Comparison of ENCODE assay signal across 9 mouse cellular contexts in genomic region chr11:119127147-119127546, GRCm38 (mm10). TPM values are rescaled to one million over a fixed set of nuclear protein-coding genes. Genes with fewer than 3 reads are reported as not detected.
DNase-seq lines count a peak whose midpoint lies in the region; ATAC-seq and TF ChIP-seq lines count a peak whose summit lies in the region.
"Had no signal": no experiment of that assay in that cellular context is flagged by ENCODE, and none has a peak within 500 bp of the region (broad histone marks: within the 10 kb centered on the region; RNA-seq: fewer than 3 reads in every experiment).

No protein-coding gene starts in this region.

- no peaks in the 10 kb centered on the region for H3K36me3 ChIP-seq in liver, adult 2 months (ENCODE audit: control insufficient read depth, insufficient read depth, low read length)
- no peaks in the 10 kb centered on the region for H3K36me3 ChIP-seq in liver, embryonic 12.5 days
- H3K36me3 ChIP-seq in embryonic facial prominence, embryonic 13.5 days = no peaks in the 10 kb centered on the region
- H3K36me3 ChIP-seq in neural tube, embryonic 13.5 days = no peaks in the 10 kb centered on the region

- TF ChIP-seq CTCF in liver, adult 2 months (IDR thresholded peaks at IDR 0.05; ENCODE audit: low read depth, low read length) = no peak

- peak; percentile 88 for DNase-seq in liver, adult 2 months (ENCODE audit: extremely low read depth, low read depth, low spot score)
- DNase-seq in kidney, postnatal 14 days = peak; percentile 56
- no peak for DNase-seq in cerebellum, adult 9-10 months
- no peak for DNase-seq in frontal cortex, adult 2 months (ENCODE audit: extremely low spot score in 1 of 2, low spot score in 1 of 2)
- DNase-seq in cerebellum, adult 18-20 months = no peak

- peak overlapping the region; percentile 39; the same call in 1 of the 2 replicates for H3K9ac ChIP-seq in liver, adult 2 months (ENCODE audit: low read depth, low read length)
- H3K9ac ChIP-seq in liver, embryonic 12.5 days = no peak overlapping the region
- H3K9ac ChIP-seq in embryonic facial prominence, embryonic 13.5 days = no peak overlapping the region
- 0 out of 2 replicates have a peak overlapping the region, but pooled peaks have one; percentile 1 for H3K9ac ChIP-seq in neural tube, embryonic 13.5 days

- H3K27me3 ChIP-seq in liver, adult 2 months (ENCODE audit: control insufficient read depth, insufficient read depth, low read length) = no peaks in the 10 kb centered on the region
- peaks cover 80% of the 10 kb centered on the region for H3K27me3 ChIP-seq in liver, embryonic 12.5 days (replicated peaks)
- peaks cover 35% of the 10 kb centered on the region for H3K27me3 ChIP-seq in embryonic facial prominence, embryonic 13.5 days
- peaks cover 5% of the 10 kb centered on the region; the same call in 1 of the 2 replicates for H3K27me3 ChIP-seq in neural tube, embryonic 13.5 days

- WGBS in liver, adult 2 months = 10% methylated on average over 12 of the region's 12 CpGs
- 51% methylated on average over 12 of the region's 12 CpGs for WGBS in liver, embryonic 12.5 days (ENCODE audit: insufficient replicate concordance)
- 33% methylated on average over 12 of the region's 12 CpGs for WGBS in embryonic facial prominence, embryonic 13.5 days
- 16% methylated on average over 12 of the region's 12 CpGs for WGBS in neural tube, embryonic 13.5 days

- peak overlapping the region; percentile 73 for H3K27ac ChIP-seq in liver, adult 2 months (replicated peaks; ENCODE audit: insufficient read depth, low read depth, low read length)
- H3K27ac ChIP-seq in liver, embryonic 12.5 days = no peak overlapping the region
- H3K27ac ChIP-seq in embryonic facial prominence, embryonic 13.5 days = 0 out of 2 replicates have a peak overlapping the region, but pooled peaks have one; percentile 1
- peak overlapping the region; percentile 84 for H3K27ac ChIP-seq in neural tube, embryonic 13.5 days (replicated peaks)
- H3K27ac ChIP-seq: heart, adult 2 months had no signal

- no peak for ATAC-seq in liver, embryonic 12.5 days
- ATAC-seq in embryonic facial prominence, embryonic 13.5 days (ENCODE audit: insufficient number of reproducible peaks, insufficient read depth, low FRiP score, low TSS enrichment, low read depth) = no peak
- no peak for ATAC-seq in neural tube, embryonic 13.5 days (ENCODE audit: low read depth)

- H3K79me2 ChIP-seq in liver, adult 2 months (ENCODE audit: control insufficient read depth, insufficient read depth, low read length) = no peaks in the 10 kb centered on the region

- H3K9me3 ChIP-seq in liver, embryonic 12.5 days (replicated peaks) = no peaks in the 10 kb centered on the region
- H3K9me3 ChIP-seq in embryonic facial prominence, embryonic 13.5 days = no peaks in the 10 kb centered on the region
- no peaks in the 10 kb centered on the region for H3K9me3 ChIP-seq in neural tube, embryonic 13.5 days

- no peak for TF ChIP-seq POLR2A in liver, adult 2 months (IDR thresholded peaks at IDR 0.05; ENCODE audit: extremely low read depth, insufficient read depth, low read length)

- H3K4me2 ChIP-seq in liver, embryonic 12.5 days = no peak overlapping the region
- peak overlapping the region; percentile 12 for H3K4me2 ChIP-seq in embryonic facial prominence, embryonic 13.5 days
- peak overlapping the region; percentile 18; the same call in 1 of the 2 replicates for H3K4me2 ChIP-seq in neural tube, embryonic 13.5 days

- peaks cover 22% of the 10 kb centered on the region for H3K4me1 ChIP-seq in liver, adult 2 months (ENCODE audit: control insufficient read depth, insufficient read depth, low read length)
- peaks cover 31% of the 10 kb centered on the region for H3K4me1 ChIP-seq in liver, embryonic 12.5 days
- H3K4me1 ChIP-seq in embryonic facial prominence, embryonic 13.5 days = peaks cover 51% of the 10 kb centered on the region
- H3K4me1 ChIP-seq in neural tube, embryonic 13.5 days (replicated peaks) = peaks cover 60% of the 10 kb centered on the region

- peak overlapping the region; percentile 29; the same call in 1 of the 2 replicates for H3K4me3 ChIP-seq in liver, adult 2 months (ENCODE audit: insufficient read depth, low read depth, low read length)
- H3K4me3 ChIP-seq in liver, embryonic 12.5 days = no peak overlapping the region
- H3K4me3 ChIP-seq in embryonic facial prominence, embryonic 13.5 days = no peak overlapping the region
- H3K4me3 ChIP-seq in neural tube, embryonic 13.5 days = no peak overlapping the region
- H3K4me3 ChIP-seq: heart, adult 2 months had no signal

RNA-seq across cellular contexts. Expression of gene Cbx4, which starts 41.1 kb away (rescaled TPM):
- 2.8 and 2.9 TPM in 2 replicates for total RNA-seq in liver, adult 2 months (2014; rRNA removed)
- 7.9 and 8.2 TPM in 2 replicates for polyA plus RNA-seq in liver, adult 2 months (2012; rRNA removed)
- polyA plus RNA-seq in liver, embryonic 12.5 days (2016; fragmentation: Nextera tagmentation; extraction: Ambion mirVana) = 3.2 and 3.3 TPM in 2 replicates
- 13.0 and 14.4 TPM in 2 replicates for polyA plus RNA-seq in embryonic facial prominence, embryonic 13.5 days (2015; fragmentation: Nextera tagmentation; extraction: Ambion mirVana)
- polyA plus RNA-seq in neural tube, embryonic 13.5 days (2015; fragmentation: Nextera tagmentation; extraction: Ambion mirVana) = 14.8 and 16.5 TPM in 2 replicates
- 45.4 and 46.4 TPM in 2 replicates for polyA plus RNA-seq in frontal cortex, adult 2 months (2012; rRNA removed)

Comparison
In these comparisons a context has a peak if more than half of its experiments do, and no peak if none do; other contexts are left out.
1. H3K9ac ChIP-seq: peak in liver, adult 2 months (single experiment) and neural tube, embryonic 13.5 days (single experiment); none in liver, embryonic 12.5 days (single experiment) and embryonic facial prominence, embryonic 13.5 days (single experiment).
2. DNase-seq: peak in liver, adult 2 months (single experiment) and kidney, postnatal 14 days (single experiment); none in cerebellum, adult 9-10 months (single experiment), frontal cortex, adult 2 months (0 of 2) and cerebellum, adult 18-20 months (0 of 2).